Mouse (Mus musculus) liver, embryonic 14.5 days (tissue): ENCODE data around the gene Sh3rf1.

ENCODE experiments used
- CTCF ChIP-seq: IDR thresholded peaks from 2 replicates; pipeline ENCODE4 v1.5.1; 2016; ENCODE audit warnings: antibody characterized with exemption, low read depth, control low read depth
- EP300 ChIP-seq: IDR thresholded peaks from 2 replicates; pipeline ENCODE4 v1.6.1; 2016; ENCODE audit warnings: antibody characterized with exemption, low read depth

GRCm38 (mm10) chr8:61239576-61239975 lies 15.9 kb downstream of the Sh3rf1 start:
- TF ChIP-seq CTCF (no peak), EP300 (no peak)
